Mouse (Mus musculus): Measurements from ENCODE around the gene Nkx6-2. TPM values are rescaled to one million over a fixed set of nuclear protein-coding genes. Genes with fewer than 3 reads are reported as not detected.

Gene Nkx6-2
- polyA plus RNA-seq, 1 experiment from 2014 or later, result 54.7 TPM

DNA sequence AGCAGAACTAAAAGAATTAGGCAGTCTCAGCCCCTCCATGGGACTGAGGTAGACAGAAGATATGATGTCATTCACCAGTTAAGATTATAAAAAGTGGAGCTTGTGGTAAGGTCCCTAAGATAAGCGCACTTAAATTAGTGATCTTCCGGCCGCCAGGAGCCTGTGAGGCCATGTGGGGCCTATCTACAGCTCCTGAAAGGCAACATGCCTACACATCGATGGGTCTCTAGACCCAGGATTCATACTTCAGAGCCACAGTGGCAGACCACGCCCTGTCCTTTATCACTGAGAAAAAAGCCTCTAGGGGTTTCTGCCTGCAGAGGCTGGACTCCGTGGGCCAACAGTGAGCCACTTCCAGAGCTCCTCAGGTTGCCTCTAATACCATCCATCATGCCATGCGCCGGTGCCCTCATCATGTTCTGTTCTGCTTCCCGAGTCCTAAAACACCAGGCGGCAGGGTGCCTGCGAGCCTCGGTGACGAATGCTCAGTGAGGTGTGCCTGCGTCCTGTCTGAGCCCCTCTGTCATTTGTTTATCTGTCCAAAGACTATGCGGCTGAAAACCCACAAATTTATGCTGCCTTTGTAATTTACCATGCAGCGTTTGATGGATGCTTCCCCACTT lies 6.4 kb downstream of the Nkx6-2 start:
- no peak overlapping the region for H3K4me3 ChIP-seq (ENCODE audit: low read depth, low read length)
- 74% methylated on average over 16 of the region's 16 CpGs for WGBS
- no peak overlapping the region for H3K9ac ChIP-seq (ENCODE audit: low read length)
- no peak overlapping the region for H3K4me2 ChIP-seq
- H3K9me3 ChIP-seq (ENCODE audit: control insufficient read depth, low read length), result no peaks in the 10 kb centered on the region
- no peak overlapping the region for H3K27ac ChIP-seq (ENCODE audit: low read depth, low read length)
- DNase-seq (ENCODE audit: low spot score, missing footprints) (no peak), ATAC-seq (ENCODE audit: low FRiP score) (no peak)
- H3K27me3 ChIP-seq (ENCODE audit: control insufficient read depth, insufficient read depth, low read length), result peaks cover 40% of the 10 kb centered on the region
- no peaks in the 10 kb centered on the region for H3K36me3 ChIP-seq (ENCODE audit: control insufficient read depth, insufficient read depth, low read length)
- H3K4me1 ChIP-seq (ENCODE audit: control insufficient read depth, insufficient read depth, low read length), result peaks cover 4% of the 10 kb centered on the region; the same call in 1 of the 2 replicates

DNA sequence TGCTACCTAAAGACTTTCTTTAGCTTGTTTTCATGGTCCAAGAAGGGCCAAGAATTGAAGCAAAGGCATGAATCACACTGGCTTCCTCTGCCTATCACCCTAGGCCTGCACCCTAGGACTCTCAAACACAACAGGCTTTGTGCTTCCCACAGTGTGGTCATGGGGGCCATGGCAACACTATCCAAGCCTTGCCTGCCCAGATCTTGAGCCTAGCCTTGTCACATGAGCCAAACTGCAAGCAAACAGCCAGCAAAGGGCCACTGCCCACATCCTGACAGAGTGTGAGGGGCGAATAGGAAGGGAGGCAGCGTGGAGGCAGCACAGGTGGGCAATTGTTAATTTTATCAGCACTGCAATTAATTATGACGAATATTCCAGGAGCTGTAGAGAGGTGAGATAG lies 9.9 kb downstream of the Nkx6-2 start:
- no peak overlapping the region for H3K4me2 ChIP-seq
- no peak overlapping the region for H3K9ac ChIP-seq (ENCODE audit: low read length)
- H3K36me3 ChIP-seq (ENCODE audit: control insufficient read depth, insufficient read depth, low read length), result no peaks in the 10 kb centered on the region
- H3K27me3 ChIP-seq (ENCODE audit: control insufficient read depth, insufficient read depth, low read length), result peaks cover 4% of the 10 kb centered on the region; the same call in 1 of the 2 replicates
- H3K4me1 ChIP-seq (ENCODE audit: control insufficient read depth, insufficient read depth, low read length), result no peaks in the 10 kb centered on the region
- H3K27ac ChIP-seq (ENCODE audit: low read depth, low read length), result no peak overlapping the region
- DNase-seq (ENCODE audit: low spot score, missing footprints), result no peak
- H3K9me3 ChIP-seq (ENCODE audit: control insufficient read depth, low read length), result no peaks in the 10 kb centered on the region
- ATAC-seq (ENCODE audit: low FRiP score), result no peak
- no peak overlapping the region for H3K4me3 ChIP-seq (ENCODE audit: low read depth, low read length)
- WGBS, result 85% methylated on average over 3 of the region's 3 CpGs

DNA sequence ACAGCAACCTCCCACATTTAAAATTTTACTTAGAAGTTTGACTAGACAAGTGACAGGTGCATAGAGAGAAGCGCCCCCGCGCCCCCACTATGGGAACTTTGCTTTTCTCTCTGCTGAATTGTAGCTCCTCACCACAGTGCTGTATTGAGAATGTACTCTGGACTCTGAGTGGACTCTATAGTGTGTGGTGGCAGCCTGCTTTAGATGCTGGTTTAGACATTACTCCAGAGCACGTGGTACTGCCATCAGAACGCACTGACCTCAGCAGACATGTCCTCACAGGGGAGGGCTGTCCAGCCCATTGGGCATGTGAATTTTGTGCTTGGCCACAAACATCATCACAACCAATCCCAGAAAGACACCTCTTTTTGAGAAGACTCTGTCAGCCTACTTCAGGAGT lies 11.8 kb downstream of the Nkx6-2 start:
- 96% methylated on average over 5 of the region's 5 CpGs for WGBS
- H3K36me3 ChIP-seq (ENCODE audit: control insufficient read depth, insufficient read depth, low read length), result no peaks in the 10 kb centered on the region
- no peaks in the 10 kb centered on the region; the same call in 1 of the 2 replicates for H3K27me3 ChIP-seq (ENCODE audit: control insufficient read depth, insufficient read depth, low read length)
- no peak overlapping the region for H3K4me2 ChIP-seq
- H3K4me1 ChIP-seq (ENCODE audit: control insufficient read depth, insufficient read depth, low read length), result no peaks in the 10 kb centered on the region
- ATAC-seq (ENCODE audit: low FRiP score) (no peak), DNase-seq (ENCODE audit: low spot score, missing footprints) (no peak)
- no peak overlapping the region for H3K4me3 ChIP-seq (ENCODE audit: low read depth, low read length)
- H3K9me3 ChIP-seq (ENCODE audit: control insufficient read depth, low read length), result no peaks in the 10 kb centered on the region
- no peak overlapping the region for H3K9ac ChIP-seq (ENCODE audit: low read length)
- H3K27ac ChIP-seq (ENCODE audit: low read depth, low read length), result no peak overlapping the region

DNA sequence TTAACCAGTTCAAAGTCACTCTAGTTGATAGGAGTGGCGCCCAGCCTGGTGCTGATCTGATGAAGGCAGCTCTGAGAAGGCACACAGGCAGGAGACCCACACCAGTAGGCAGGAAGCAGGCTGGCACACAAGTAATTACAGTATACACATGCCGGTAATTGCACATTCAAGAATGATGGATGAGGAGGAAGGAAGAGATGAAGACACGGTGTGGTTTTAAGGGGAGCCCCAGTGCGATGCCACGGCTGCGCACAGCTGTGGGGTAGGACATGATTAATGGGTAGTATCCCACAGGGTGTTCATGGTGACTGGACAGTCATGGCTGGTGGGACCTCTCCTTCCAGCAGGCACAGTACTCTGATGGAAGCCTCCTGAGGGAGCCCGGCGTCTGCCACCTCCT lies 16.1 kb downstream of the Nkx6-2 start:
- no peaks in the 10 kb centered on the region for H3K9me3 ChIP-seq (ENCODE audit: control insufficient read depth, low read length)
- peaks cover 8% of the 10 kb centered on the region for H3K27me3 ChIP-seq (ENCODE audit: control insufficient read depth, insufficient read depth, low read length)
- no peak overlapping the region for H3K4me3 ChIP-seq (ENCODE audit: low read depth, low read length)
- H3K36me3 ChIP-seq (ENCODE audit: control insufficient read depth, insufficient read depth, low read length), result no peaks in the 10 kb centered on the region
- DNase-seq (ENCODE audit: low spot score, missing footprints) (no peak), ATAC-seq (ENCODE audit: low FRiP score) (no peak)
- H3K27ac ChIP-seq (ENCODE audit: low read depth, low read length), result no peak overlapping the region
- peaks cover 7% of the 10 kb centered on the region for H3K4me1 ChIP-seq (ENCODE audit: control insufficient read depth, insufficient read depth, low read length)
- WGBS, result 97% methylated on average over 8 of the region's 8 CpGs
- H3K4me2 ChIP-seq, result no peak overlapping the region
- H3K9ac ChIP-seq (ENCODE audit: low read length), result no peak overlapping the region

DNA sequence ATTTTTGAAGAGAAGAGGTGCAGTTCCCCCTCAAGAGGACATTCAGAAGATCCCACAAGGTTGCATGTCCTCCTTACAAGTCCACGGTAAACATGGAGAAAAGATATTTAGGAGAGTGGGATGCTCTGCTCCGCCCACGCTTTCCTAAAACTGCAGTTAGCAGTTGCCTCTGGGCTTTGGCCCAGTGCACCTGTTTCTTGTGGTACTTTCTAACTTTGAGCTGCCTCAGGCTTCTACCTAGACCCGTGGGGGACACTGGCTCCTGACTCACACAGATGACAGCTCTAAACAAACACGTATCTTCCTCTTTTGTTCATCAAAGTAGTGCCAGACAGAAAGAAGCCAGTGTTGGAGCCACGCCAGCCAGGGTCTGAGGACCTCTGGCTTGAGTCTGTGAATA lies 16.6 kb downstream of the Nkx6-2 start:
- H3K27me3 ChIP-seq (ENCODE audit: control insufficient read depth, insufficient read depth, low read length), result peaks cover 13% of the 10 kb centered on the region
- H3K36me3 ChIP-seq (ENCODE audit: control insufficient read depth, insufficient read depth, low read length), result no peaks in the 10 kb centered on the region
- ATAC-seq (ENCODE audit: low FRiP score) (no peak), DNase-seq (ENCODE audit: low spot score, missing footprints) (no peak)
- H3K27ac ChIP-seq (ENCODE audit: low read depth, low read length), result no peak overlapping the region
- H3K4me1 ChIP-seq (ENCODE audit: control insufficient read depth, insufficient read depth, low read length), result peaks cover 7% of the 10 kb centered on the region
- no peak overlapping the region for H3K9ac ChIP-seq (ENCODE audit: low read length)
- H3K4me3 ChIP-seq (ENCODE audit: low read depth, low read length), result no peak overlapping the region
- no peaks in the 10 kb centered on the region for H3K9me3 ChIP-seq (ENCODE audit: control insufficient read depth, low read length)
- 79% methylated on average over 6 of the region's 6 CpGs for WGBS
- no peak overlapping the region for H3K4me2 ChIP-seq

DNA sequence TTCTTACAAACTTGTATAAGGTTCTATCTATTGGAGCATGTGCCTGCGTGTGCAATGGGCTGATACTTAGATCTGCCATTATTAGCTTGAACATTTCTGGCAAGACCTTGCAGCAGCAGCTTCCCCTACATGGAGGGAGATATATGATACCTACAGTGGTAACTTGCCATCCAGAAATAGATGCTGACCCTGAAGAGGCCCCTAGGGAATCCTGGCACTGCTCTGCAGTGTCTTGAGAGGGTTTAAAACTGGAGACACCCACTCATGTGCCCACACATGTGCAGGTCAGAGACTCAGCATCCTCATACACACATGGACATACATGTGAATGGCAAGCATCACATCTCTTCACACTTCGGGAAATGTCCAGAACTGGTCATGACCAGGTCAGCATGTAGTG lies 18.4 kb downstream of the Nkx6-2 start:
- Histone ChIP-seq H3K36me3 (ENCODE audit: control insufficient read depth, insufficient read depth, low read length) (no peaks in the 10 kb centered on the region), H3K27ac (ENCODE audit: low read depth, low read length) (no peak overlapping the region), H3K4me1 (ENCODE audit: control insufficient read depth, insufficient read depth, low read length) (peaks cover 7% of the 10 kb centered on the region), H3K4me3 (ENCODE audit: low read depth, low read length) (no peak overlapping the region), H3K4me2 (no peak overlapping the region), H3K9ac (ENCODE audit: low read length) (no peak overlapping the region), H3K27me3 (ENCODE audit: control insufficient read depth, insufficient read depth, low read length) (peaks cover 30% of the 10 kb centered on the region), H3K9me3 (ENCODE audit: control insufficient read depth, low read length) (no peaks in the 10 kb centered on the region)
- WGBS, result 89% methylated on average over 2 of the region's 2 CpGs
- no peak for DNase-seq (ENCODE audit: low spot score, missing footprints)
- ATAC-seq (ENCODE audit: low FRiP score), result no peak

DNA sequence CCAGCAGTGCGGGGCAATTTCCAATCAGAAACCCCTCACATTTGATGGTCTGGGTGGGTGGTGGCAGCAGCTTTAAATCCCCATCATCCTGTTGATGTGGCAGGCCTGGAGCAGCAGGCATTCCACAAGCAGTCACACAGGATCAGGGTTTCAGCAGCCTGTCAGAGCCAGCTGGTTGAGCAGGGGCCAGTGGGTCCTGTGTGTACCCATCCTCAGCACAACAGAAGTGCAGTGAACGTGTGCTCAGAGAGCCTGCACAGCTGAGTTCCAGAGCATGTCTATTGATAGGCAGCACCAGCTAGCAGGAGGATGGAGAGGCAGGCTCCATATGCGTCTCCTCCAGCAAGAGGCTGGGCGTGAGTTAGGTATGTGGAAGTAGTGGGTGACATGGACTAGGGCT lies 19.2 kb downstream of the Nkx6-2 start:
- Histone ChIP-seq H3K4me1 (ENCODE audit: control insufficient read depth, insufficient read depth, low read length) (peaks cover 7% of the 10 kb centered on the region), H3K9ac (ENCODE audit: low read length) (no peak overlapping the region), H3K36me3 (ENCODE audit: control insufficient read depth, insufficient read depth, low read length) (no peaks in the 10 kb centered on the region), H3K27me3 (ENCODE audit: control insufficient read depth, insufficient read depth, low read length) (peaks cover 37% of the 10 kb centered on the region), H3K4me2 (no peak overlapping the region), H3K27ac (ENCODE audit: low read depth, low read length) (peak overlapping the region; percentile 50; the same call in 1 of the 2 replicates), H3K4me3 (ENCODE audit: low read depth, low read length) (no peak overlapping the region), H3K9me3 (ENCODE audit: control insufficient read depth, low read length) (no peaks in the 10 kb centered on the region)
- WGBS, result 60% methylated on average over 4 of the region's 4 CpGs
- ATAC-seq (ENCODE audit: low FRiP score), result peak; percentile 65
- DNase-seq (ENCODE audit: low spot score, missing footprints), result peak; percentile 85

DNA sequence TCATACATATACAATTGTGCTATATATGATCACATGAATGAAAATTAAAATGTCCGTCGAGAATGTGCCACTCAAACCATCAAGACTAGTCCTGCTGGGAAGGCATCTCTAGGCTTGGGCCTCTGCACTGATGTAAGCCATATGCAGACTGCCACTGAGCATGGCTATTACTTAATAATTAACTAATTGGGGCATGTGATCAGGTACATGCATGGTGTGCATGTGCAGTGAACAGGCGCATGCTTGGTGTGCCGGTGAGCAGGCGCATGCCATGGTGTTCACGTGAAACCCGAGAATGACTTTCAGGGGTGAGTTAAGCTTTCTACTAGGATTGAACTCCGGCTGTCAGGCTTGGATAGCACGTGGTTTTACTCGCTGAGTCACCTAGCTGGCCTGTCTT lies 22.9 kb downstream of the Nkx6-2 start:
- H3K36me3 ChIP-seq (ENCODE audit: control insufficient read depth, insufficient read depth, low read length), result no peaks in the 10 kb centered on the region
- no peak for DNase-seq (ENCODE audit: low spot score, missing footprints)
- no peak overlapping the region for H3K4me3 ChIP-seq (ENCODE audit: low read depth, low read length)
- peaks cover 54% of the 10 kb centered on the region for H3K27me3 ChIP-seq (ENCODE audit: control insufficient read depth, insufficient read depth, low read length)
- H3K4me2 ChIP-seq, result no peak overlapping the region
- peaks cover 25% of the 10 kb centered on the region for H3K4me1 ChIP-seq (ENCODE audit: control insufficient read depth, insufficient read depth, low read length)
- ATAC-seq (ENCODE audit: low FRiP score), result no peak
- no peaks in the 10 kb centered on the region for H3K9me3 ChIP-seq (ENCODE audit: control insufficient read depth, low read length)
- WGBS, result 92% methylated on average over 10 of the region's 10 CpGs
- H3K9ac ChIP-seq (ENCODE audit: low read length), result no peak overlapping the region
- no peak overlapping the region for H3K27ac ChIP-seq (ENCODE audit: low read depth, low read length)

DNA sequence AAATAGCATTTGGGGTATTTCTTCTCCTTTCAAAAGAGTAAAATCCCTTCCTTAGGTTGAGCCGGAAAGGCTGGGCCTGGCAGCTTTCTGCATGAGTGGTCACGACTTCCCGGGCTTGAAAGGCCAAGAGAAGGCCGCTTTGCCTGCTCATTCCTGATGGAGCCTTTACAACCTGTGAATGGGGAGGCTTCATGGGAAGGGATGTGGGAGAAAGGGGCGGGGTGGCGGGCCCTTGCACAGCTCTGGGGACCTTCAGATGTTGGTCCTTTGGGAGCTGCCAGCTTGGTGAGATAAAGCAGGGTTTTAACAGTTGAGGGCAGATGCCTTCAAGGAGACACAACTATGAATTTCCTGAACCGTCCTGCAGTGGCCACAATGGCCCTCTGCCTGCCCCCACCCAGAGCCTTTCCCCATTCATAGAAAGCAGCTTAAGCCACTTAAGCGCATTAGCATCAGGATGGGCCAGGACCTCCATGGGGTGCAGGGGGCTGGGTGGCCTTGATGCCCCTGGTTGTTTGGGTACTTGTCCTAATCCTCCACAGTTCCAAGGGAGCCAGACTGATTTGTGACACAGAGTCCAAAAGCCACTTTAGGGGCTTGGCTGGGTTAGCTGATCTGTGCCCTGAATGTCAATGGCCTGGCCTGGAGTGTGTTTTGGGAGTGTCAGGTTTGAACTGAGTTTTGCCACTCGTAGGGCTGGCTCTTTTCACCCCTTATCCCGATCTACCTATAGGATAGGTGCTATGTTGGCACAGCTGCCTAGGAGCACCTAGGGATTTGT lies 25.7 kb downstream of the Nkx6-2 start:
- H3K4me1 ChIP-seq (ENCODE audit: control insufficient read depth, insufficient read depth, low read length), result peaks cover 18% of the 10 kb centered on the region
- DNase-seq (ENCODE audit: low spot score, missing footprints) (peak; percentile 90), ATAC-seq (ENCODE audit: low FRiP score) (peak; percentile 81)
- no peak overlapping the region for H3K4me3 ChIP-seq (ENCODE audit: low read depth, low read length)
- WGBS, result 10% methylated on average over 10 of the region's 10 CpGs
- H3K9me3 ChIP-seq (ENCODE audit: control insufficient read depth, low read length), result no peaks in the 10 kb centered on the region
- no peak overlapping the region for H3K9ac ChIP-seq (ENCODE audit: low read length)
- H3K36me3 ChIP-seq (ENCODE audit: control insufficient read depth, insufficient read depth, low read length), result no peaks in the 10 kb centered on the region
- H3K27me3 ChIP-seq (ENCODE audit: control insufficient read depth, insufficient read depth, low read length), result peaks cover 72% of the 10 kb centered on the region
- H3K27ac ChIP-seq (ENCODE audit: low read depth, low read length), result no peak overlapping the region
- H3K4me2 ChIP-seq, result no peak overlapping the region

Measured in midbrain, embryonic 11.5 days (tissue).